Mouse (Mus musculus) layer of hippocampus, adult 6 months (tissue): Measurements from ENCODE around the gene Serpinb3d. TPM values are rescaled to one million over a fixed set of nuclear protein-coding genes. Genes with fewer than 3 reads are reported as not detected.

Experiments used
- long read RNA-seq, 2 experiments: library from polyadenylated mRNA; unstranded; transcript quantifications; one replicate each; pipeline ENCODE4 v2.0.0; 2019 to 2020
- polyA plus RNA-seq: library from polyadenylated mRNA; unstranded; fragments of <200 nt; fragmentation: Nextera tagmentation; gene quantifications from 2 replicates; pipeline ENCODE4 v1.2.3, GENCODE M21; 2021

The Serpinb3d gene
- not detected in 2 replicates for polyA plus RNA-seq
- long read RNA-seq, experiment 1, result 0 reads
- long read RNA-seq, experiment 2, result 0 reads

GRCm38 (mm10) chr1:107083406-107083805 lies at the start of gene Serpinb3d:
TSS of gene Serpinb3d (minus strand) at chr1:107083506.

GRCm38 (mm10) chr1:107052203-107052602 lies 31.1 kb downstream of the Serpinb3d start, which contains the start of gene Serpinb3a:
TSS of gene Serpinb3a (minus strand) at chr1:107052303.

Other genes starting within 250 kb of the Serpinb3d start
- 0.40 TPM in 1 of 2 replicates, not detected in the other for gene Serpinb5, start 222.3 kb downstream of the Serpinb3d start, polyA plus RNA-seq
- gene Serpinb12, start 149.1 kb downstream of the Serpinb3d start, polyA plus RNA-seq, result not detected in 2 replicates
- gene Serpinb13, start 102.5 kb downstream of the Serpinb3d start, polyA plus RNA-seq, result not detected in 2 replicates
- not detected in 2 replicates for gene Serpinb3a, start 31.2 kb downstream of the Serpinb3d start, polyA plus RNA-seq
- not detected in 2 replicates for gene Serpinb3b, start 194.9 kb upstream of the Serpinb3d start, polyA plus RNA-seq
- gene Serpinb3c, start 194.9 kb upstream of the Serpinb3d start, polyA plus RNA-seq, result not detected in 2 replicates